ENCODE assay signal across 12 mouse cellular contexts in the genomic region with DNA sequence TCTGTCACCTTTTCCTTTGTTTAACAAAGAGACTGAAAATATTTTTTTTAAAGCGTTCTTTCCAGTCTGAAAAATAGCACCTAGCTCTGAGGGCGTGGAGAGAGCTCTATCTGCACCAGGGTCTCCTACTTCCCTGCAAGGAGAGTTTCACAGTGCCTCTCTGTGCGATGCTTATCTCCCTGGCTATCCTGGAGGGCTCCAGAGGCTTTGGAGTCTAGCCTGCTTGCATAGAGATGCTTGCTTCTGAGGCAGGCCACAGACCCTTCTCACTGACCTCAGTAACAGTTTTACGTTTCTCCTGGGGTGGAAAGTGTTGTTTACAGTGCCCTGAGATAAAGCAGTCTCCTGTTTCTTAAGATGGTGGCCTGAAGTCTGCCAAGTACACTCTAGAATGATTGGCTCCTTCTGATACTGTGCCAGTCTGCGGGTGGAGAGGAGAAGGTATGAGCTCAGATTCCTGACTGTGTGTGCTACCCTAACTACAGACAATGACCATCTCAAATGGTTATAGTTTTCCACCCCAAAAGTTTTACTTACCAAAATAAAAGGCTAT. TPM values are rescaled to one million over a fixed set of nuclear protein-coding genes. Genes with fewer than 3 reads are reported as not detected.
A peak's percentile ranks its signal among the peaks of the same experiment; 100 is the strongest.
DNase-seq lines count a peak whose midpoint lies in the region; ATAC-seq lines count a peak whose summit lies in the region.
"Had no signal": no experiment of that assay in that cellular context is flagged by ENCODE, and none has a peak within 500 bp of the region (broad histone marks: within the 10 kb centered on the region; RNA-seq: fewer than 3 reads in every experiment).

No protein-coding gene starts in this region.

- H3K27me3 ChIP-seq in midbrain, embryonic 14.5 days (ENCODE audit: control insufficient read depth, insufficient read depth, low read length): no peaks in the 10 kb centered on the region
- H3K27me3 ChIP-seq in midbrain, embryonic 15.5 days (replicated peaks): no peaks in the 10 kb centered on the region
- H3K27me3 ChIP-seq in lung, embryonic 15.5 days: no peaks in the 10 kb centered on the region

- WGBS in midbrain, embryonic 14.5 days: 58% methylated on average over 5 of the region's 5 CpGs
- 54% methylated on average over 5 of the region's 5 CpGs for WGBS in midbrain, embryonic 15.5 days
- WGBS in lung, embryonic 15.5 days: 20% methylated on average over 5 of the region's 5 CpGs

- H3K4me3 ChIP-seq in midbrain, embryonic 14.5 days (replicated peaks; ENCODE audit: low read depth, low read length): no peak overlapping the region
- H3K4me3 ChIP-seq in midbrain, embryonic 15.5 days: no peak overlapping the region
- no peak overlapping the region for H3K4me3 ChIP-seq in lung, embryonic 15.5 days

- no peaks in the 10 kb centered on the region for H3K9me3 ChIP-seq in midbrain, embryonic 14.5 days (ENCODE audit: control insufficient read depth, low read length)
- no peaks in the 10 kb centered on the region for H3K9me3 ChIP-seq in midbrain, embryonic 15.5 days
- no peaks in the 10 kb centered on the region for H3K9me3 ChIP-seq in lung, embryonic 15.5 days

- DNase-seq in frontal cortex, postnatal 36 days (ENCODE audit: low spot score in 2 of 2): no peak
- no peak for DNase-seq in midbrain, embryonic 14.5 days
- DNase-seq in ovary, postnatal 10 days (ENCODE audit: low spot score): no peak
- no peak for DNase-seq in right cerebral cortex, postnatal 36 days (ENCODE audit: low spot score in 2 of 2)
- DNase-seq in ovary, adult 18-20 months (ENCODE audit: low spot score): no peak
- DNase-seq: cerebellum, adult 2 months; kidney, postnatal 36 days; thymus, adult 2 months had no signal

- H3K4me2 ChIP-seq in midbrain, embryonic 14.5 days (ENCODE audit: low read length): no peak overlapping the region
- no peak overlapping the region for H3K4me2 ChIP-seq in midbrain, embryonic 15.5 days
- H3K4me2 ChIP-seq in lung, embryonic 15.5 days: no peak overlapping the region; the same call in 1 of the 2 replicates

- ATAC-seq in frontal cortex, adult (ENCODE audit: low TSS enrichment): peak; percentile 47; the same call in 1 of the 2 replicates
- no peak for ATAC-seq in midbrain, embryonic 14.5 days (ENCODE audit: low FRiP score, low TSS enrichment)
- ATAC-seq in midbrain, embryonic 15.5 days (replicated peaks): no peak
- peak; percentile 25 for ATAC-seq in lung, embryonic 15.5 days (ENCODE audit: borderline replicate concordance, extremely low read depth, low FRiP score, low TSS enrichment)

- no peak overlapping the region for H3K9ac ChIP-seq in midbrain, embryonic 14.5 days (replicated peaks; ENCODE audit: low read length)
- no peak overlapping the region for H3K9ac ChIP-seq in midbrain, embryonic 15.5 days
- no peak overlapping the region for H3K9ac ChIP-seq in lung, embryonic 15.5 days
- H3K9ac ChIP-seq: liver, embryonic 14.5 days had no signal

- no peaks in the 10 kb centered on the region for H3K36me3 ChIP-seq in midbrain, embryonic 14.5 days (ENCODE audit: control insufficient read depth, insufficient read depth, low read length)
- H3K36me3 ChIP-seq in midbrain, embryonic 15.5 days (replicated peaks): no peaks in the 10 kb centered on the region
- no peaks in the 10 kb centered on the region for H3K36me3 ChIP-seq in lung, embryonic 15.5 days

- 0 out of 2 replicates have a peak, but pooled peaks cover 7% of the 10 kb centered on the region for H3K4me1 ChIP-seq in midbrain, embryonic 14.5 days (ENCODE audit: control insufficient read depth, insufficient read depth, low read length)
- peaks cover 16% of the 10 kb centered on the region for H3K4me1 ChIP-seq in midbrain, embryonic 15.5 days
- peaks cover 11% of the 10 kb centered on the region; the same call in 1 of the 2 replicates for H3K4me1 ChIP-seq in lung, embryonic 15.5 days

- 0 out of 2 replicates have a peak overlapping the region, but pooled peaks have one; percentile 9 for H3K27ac ChIP-seq in midbrain, embryonic 14.5 days (replicated peaks; ENCODE audit: low read depth, low read length)
- no peak overlapping the region for H3K27ac ChIP-seq in midbrain, embryonic 15.5 days
- peak overlapping the region; percentile 84 for H3K27ac ChIP-seq in lung, embryonic 15.5 days
- H3K27ac ChIP-seq: liver, embryonic 14.5 days had no signal

RNA-seq across cellular contexts. Expression of gene Sh3rf3, which starts 42.1 kb away (rescaled TPM):
- polyA plus RNA-seq in midbrain, embryonic 14.5 days (2014; fragmentation: Nextera tagmentation; extraction: Ambion mirVana): 2.4 and 4.2 TPM in 2 replicates
- polyA plus RNA-seq in midbrain, embryonic 15.5 days (2015; fragmentation: Nextera tagmentation; extraction: Ambion mirVana): 3.1 and 4.0 TPM in 2 replicates
- polyA plus RNA-seq in lung, embryonic 15.5 days (2015; fragmentation: Nextera tagmentation; extraction: Ambion mirVana): 2.4 and 2.9 TPM in 2 replicates
- polyA plus RNA-seq: liver, embryonic 14.5 days had no signal

Comparison
In these comparisons a context has a peak if more than half of its experiments do, and no peak if none do; other contexts are left out.
1. ATAC-seq: peak in frontal cortex, adult (single experiment) and lung, embryonic 15.5 days (single experiment); none in midbrain, embryonic 14.5 days (single experiment) and midbrain, embryonic 15.5 days (single experiment).